Mouse (Mus musculus) stomach, postnatal 0 days (tissue): Measurements from ENCODE around the gene Mpdu1.

Source experiments
- CTCF ChIP-seq: IDR thresholded peaks from 2 replicates; pipeline ENCODE4 v1.5.1; 2016; ENCODE audit warnings: antibody characterized with exemption, low read depth, mild to moderate bottlenecking, moderate library complexity
- EP300 ChIP-seq: optimal IDR thresholded peaks from 2 replicates; pipeline ENCODE3; 2016; ENCODE audit warnings: antibody characterized with exemption

GRCm38 (mm10) chr11:69707873-69708381 is 45.5 kb upstream of the Mpdu1 start:
- TF ChIP-seq CTCF (no peak), EP300 (no peak)
